Mouse (Mus musculus) gastrocnemius, postnatal 36 days (tissue): ENCODE data around the gene Fbxo36. TPM values are rescaled to one million over a fixed set of nuclear protein-coding genes. Genes with fewer than 3 reads are reported as not detected.

ENCODE experiments used
- DNase-seq, 2 experiments: peaks; one replicate each; pipeline ENCODE4 v3.0.0; 2022
- intact Hi-C: fragments of 180-260 bp; cut with DNase I; formaldehyde crosslinking; loops from one replicate; pipeline ENCODE4 v1.15.1; 2025
- long read RNA-seq, 2 experiments: library from polyadenylated mRNA; stranded (forward); transcript quantifications; one replicate each; pipeline ENCODE4 v2.0.0; 2021
- total RNA-seq, 2 experiments: library from RNA; stranded (reverse); gene quantifications; 2 replicates each; pipeline ENCODE4 v1.2.3; 2021

Gene Fbxo36
- 1 to 10 TPM; 1.5 to 2.5 TPM for total RNA-seq
- long read RNA-seq, experiment 1, partial matches to known transcripts, result 1 of 7 reads
- long read RNA-seq, experiment 1, other reads (novel, unspliced or antisense), result 1 of 7 reads
- long read RNA-seq, experiment 2, transcript Fbxo36-201 (4 exons, 901 nt), result major isoform, 8 of 10 reads
- long read RNA-seq, experiment 2, partial matches to known transcripts, result 0 of 10 reads
- long read RNA-seq, experiment 2, other reads (novel, unspliced or antisense), result 1 of 10 reads

DNA sequence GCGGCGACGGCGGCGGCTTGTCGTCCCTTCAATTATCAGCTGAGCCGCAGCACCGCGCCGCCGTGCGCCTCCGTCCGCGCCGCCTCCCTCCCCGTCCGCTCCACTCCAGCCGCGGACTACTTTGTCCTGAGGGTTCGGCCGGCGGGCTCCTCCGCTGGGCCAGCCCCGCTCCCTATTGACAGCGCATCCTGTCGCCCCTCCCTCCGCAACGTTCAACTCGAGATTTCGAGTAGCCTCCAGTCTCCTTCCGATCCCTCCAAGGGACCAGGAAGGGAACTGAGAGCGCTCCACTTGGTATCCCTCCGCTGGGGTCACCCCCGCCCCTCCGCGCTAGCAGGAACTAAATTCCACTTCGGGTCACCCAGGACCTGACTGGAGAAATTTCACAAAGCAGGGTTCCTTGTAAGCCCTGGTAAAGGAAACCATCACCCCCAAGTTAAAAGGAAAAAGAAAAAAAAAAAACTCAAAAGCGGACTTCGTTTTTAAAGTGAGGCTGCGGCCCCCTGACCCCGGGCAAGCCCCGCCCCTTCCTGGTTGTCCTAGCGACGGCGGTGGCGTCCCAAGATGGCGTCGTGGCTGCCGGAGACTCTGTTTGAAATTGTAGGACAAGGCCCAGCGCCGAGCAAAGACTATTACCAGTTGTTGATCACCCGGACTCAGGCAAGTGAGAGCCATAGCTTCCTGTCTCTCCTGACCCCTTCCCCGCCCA is at the start of gene Fbxo36:
TSS of gene Fbxo36 (plus strand) at position 533 of the 709 bp plus-strand sequence.
- DNase-seq, result peak; percentile 88 to 90
- intact Hi-C loops, result loop anchor here (5.0 to 10.0 kb wide), 2 partner anchors 57 to 105 kb away; no protein-coding TSS in a partner anchor

DNA sequence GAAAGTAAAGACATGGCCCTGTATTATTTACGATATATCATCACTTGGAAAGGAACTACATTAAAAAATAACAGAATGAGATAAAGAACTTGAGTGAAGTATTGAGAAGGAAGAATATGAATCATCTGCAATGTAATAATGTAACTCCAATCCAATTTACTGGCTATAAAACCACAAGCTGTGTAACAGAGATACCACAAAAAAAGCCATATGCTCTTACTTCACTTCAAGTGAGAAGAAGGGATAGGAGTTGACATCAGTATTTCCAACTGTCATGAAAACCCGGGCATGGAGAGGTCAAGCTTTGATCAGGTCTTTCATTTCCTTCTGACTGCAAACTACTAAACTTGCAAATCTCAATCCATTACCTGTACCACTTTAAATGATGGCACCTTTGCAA is 48.2 kb upstream of the Fbxo36 start:
- no peak for DNase-seq
- intact Hi-C loops, result no loop called here

DNA sequence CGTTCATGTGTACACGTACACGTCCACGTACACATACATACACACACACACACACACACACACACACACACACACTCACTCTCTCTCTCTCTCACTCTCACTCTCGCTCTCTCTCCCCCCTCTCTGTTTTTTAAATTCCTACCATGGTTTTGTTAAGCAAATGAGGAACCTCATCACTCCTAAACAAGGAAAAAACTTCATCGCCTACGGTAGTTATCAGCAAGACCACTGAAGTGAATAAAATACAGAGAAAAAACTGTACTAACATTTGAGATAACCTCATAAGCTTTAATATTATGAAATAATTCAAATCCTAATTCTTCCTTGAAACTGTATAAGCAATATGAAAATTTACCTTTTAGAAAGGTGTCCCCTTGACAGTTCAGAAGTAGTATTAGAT is 44.3 kb upstream of the Fbxo36 start:
- intact Hi-C loops, result no loop called here

DNA sequence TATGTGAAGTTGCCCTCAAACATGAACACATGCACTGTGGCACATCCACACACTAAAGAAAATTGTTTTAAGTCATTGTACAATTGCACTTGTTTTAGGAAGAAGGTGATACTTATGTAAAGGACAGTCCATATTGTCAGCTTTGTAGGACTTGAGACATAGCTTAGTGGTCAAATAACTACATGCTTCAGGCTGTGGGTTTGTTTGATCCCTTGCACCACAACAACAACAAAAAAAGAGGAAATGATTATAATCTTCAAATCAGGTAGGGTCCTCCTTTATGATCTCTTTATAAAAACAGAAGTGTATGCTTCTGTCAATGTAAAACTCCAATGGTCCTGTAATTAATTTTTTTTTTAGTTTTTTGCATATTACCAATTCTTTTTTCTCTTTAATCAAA is 40.5 kb upstream of the Fbxo36 start:
- no peak for DNase-seq
- intact Hi-C loops, result no loop called here

More for the DNA sequence above, 44.3 kb upstream of the Fbxo36 start:
- no peak for DNase-seq

DNA sequence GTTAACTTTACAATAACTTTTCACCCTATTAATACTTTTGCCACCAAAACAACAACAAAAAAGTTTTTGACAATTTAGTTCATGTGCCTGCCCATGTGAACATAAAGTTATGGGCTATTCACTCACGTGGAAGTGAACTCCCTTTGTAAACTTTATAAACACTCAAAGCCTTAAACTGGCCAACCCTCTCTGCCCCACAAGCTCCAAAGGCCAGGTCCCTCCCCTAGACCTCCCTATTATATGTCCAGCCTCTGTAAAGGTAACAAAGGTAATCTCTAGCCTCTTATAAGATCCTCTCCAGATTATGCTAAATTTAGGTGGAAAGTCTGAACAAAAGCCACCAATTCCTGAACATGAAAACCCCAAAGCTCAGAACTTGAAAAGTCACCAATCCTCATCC is 35.9 kb upstream of the Fbxo36 start:
- no peak for DNase-seq
- intact Hi-C loops, result no loop called here

DNA sequence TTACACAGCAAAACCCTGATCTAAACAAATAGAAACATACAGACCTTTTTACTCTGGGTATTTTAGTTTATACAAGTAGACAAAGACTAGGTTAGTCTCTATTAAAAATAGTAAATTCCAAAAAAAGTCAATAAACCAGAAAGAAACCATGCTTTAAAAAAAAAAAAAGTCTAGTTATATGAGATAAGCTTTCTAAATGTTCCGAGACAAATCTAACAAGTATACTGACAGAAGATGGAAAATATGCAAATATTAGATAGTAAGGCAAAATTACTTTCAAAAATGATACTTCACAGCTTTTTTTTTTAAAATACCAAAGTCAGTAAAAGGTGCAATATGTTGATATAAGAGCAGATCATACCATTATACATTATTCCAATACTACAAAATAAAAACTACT is 22.0 kb upstream of the Fbxo36 start:
- intact Hi-C loops, result no loop called here

DNA sequence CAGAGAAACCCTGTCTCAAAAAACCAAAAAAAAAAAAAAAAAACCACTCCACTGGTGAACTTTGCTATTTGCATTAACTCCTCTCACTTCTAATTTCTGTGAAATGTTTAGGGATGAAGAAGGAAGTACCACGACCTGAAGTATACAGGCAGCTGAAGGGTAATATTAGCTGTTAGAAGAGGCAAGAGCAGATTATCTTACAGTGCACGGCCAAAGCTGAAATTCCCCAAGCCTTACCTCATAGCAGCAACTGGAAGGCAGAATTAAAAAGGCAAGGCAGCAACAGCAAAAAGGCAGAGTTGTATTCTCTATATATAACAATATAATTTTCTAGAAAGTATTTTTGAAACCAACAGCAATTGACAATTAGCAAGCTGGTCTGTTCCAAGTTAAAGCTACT is 14.6 kb upstream of the Fbxo36 start:
- no peak for DNase-seq
- intact Hi-C loops, result no loop called here

More for the DNA sequence above, 22.0 kb upstream of the Fbxo36 start:
- no peak for DNase-seq

DNA sequence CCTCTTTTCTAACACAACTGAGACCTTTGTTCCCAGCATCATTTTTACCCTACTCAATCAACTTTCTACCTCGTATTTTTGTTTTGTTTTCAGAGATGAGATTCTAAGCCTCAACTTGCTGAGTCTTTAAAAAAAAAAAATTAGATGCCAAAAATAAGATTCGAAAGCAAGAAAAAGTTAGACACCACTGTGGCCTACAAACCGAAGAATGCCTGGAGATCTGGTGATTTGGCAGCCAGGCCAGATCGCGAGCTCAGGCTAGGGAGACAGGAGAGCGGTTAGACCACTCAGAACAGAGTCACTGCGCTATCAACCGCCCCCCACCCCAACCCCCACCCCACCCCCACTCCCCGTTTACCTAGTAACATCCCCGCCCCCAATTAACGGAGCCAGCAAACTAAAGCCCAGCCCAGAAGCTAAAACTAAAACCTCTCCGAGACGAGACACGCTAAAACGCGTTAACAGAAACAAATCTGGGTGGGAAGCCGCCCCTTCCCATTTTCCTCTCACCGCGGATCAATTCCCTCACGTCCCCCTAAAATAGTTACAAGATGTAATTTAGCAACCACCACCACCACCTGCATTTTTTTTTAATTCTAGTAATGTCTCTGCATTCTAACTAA is 2.0 kb upstream of the Fbxo36 start:
- no peak for DNase-seq
- intact Hi-C loops, result loop anchor here (5.0 kb wide), 1 partner anchor 55 kb away; no protein-coding TSS in a partner anchor

DNA sequence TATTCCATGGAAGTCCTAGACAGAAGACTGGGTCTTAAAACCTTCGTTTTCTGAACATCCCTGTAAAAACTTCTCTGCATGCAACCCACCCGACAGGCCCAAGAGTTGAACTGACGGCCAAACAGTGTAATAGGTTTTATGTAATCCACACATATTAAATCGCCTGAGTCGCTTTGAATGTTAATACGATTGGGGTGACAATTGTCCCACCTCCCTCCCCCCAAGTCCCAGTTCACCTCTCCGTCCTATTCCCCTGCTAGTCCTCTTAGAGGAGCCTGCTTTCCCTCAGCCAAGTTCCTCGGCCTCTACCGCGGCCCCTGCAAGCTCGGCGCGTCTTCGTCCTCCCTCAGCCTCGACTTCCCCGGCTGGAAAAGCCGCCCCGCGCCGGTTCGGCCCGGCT is 1.5 kb upstream of the Fbxo36 start:
- no peak for DNase-seq
- intact Hi-C loops, result loop anchor here (5.0 kb wide), 1 partner anchor 56 kb away; no protein-coding TSS in a partner anchor

DNA sequence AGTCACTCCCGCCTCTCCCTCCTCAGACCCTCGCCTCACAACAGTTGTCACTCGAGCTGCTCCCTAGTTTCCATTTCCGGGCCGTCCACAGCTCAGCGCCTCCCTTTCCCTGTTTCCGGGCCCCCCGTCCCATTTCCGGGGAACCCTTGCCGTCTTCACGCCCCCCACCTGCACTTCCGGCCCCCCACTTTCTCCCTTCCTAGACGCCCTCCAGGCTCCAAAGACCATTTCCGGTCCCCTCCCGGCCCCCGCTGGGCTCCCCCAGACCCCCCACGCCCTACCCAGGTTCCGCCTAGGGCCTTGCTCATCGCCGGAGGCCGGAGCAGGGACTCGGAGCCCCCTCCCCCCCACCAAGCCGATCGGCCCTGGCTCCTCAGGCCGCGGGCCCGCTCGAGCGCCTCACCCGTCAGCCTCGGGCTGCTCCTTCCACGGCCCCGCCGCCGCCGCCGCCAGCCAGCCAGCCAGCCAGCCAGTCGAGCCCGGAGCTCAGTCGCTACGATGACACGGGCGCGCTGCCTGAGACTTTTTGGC is 955 bp upstream of the Fbxo36 start:
- intact Hi-C loops, result loop anchor here (5.0 kb wide), 1 partner anchor 56 kb away; no protein-coding TSS in a partner anchor
- DNase-seq, result peak; percentile 46 to 53

DNA sequence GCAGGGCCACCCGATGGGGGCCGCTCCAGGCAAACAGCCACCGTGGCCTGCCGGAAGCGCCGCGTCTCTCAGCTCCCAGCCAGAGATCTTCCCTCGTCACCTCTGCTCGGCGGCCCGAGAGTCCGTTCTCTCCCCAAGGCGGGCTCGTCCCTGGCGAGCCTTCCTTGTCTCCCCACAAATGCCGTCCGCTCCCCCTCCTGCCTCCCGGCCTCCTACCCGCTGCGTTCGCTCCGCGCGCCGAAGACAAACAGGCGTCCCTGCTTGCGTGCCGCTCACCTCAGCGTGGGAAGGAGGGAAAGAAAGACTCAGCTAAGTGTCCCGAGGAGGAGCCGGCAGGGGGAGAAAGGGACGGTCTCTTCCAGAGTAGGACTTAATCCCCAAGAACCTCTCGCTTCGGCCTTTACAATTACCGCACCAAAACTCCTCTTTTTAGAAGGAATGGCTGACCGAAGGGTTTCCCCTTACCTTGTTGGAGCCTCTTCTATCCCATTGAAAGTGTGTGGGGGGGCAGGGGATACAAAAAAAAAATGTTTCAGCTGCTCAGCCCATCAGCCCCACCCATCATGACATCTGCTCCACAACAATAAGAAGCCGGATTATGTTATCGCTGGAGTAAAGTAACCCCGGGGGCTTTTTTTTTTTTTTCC is 500 bp downstream of the Fbxo36 start, which contains the start of gene Trip12:
TSS of gene Trip12 (minus strand) at position 499 of the 647 bp plus-strand sequence.
- DNase-seq, result no peak
- intact Hi-C loops, result loop anchor here (10.0 kb wide), 1 partner anchor 105 kb away; no protein-coding TSS in a partner anchor

DNA sequence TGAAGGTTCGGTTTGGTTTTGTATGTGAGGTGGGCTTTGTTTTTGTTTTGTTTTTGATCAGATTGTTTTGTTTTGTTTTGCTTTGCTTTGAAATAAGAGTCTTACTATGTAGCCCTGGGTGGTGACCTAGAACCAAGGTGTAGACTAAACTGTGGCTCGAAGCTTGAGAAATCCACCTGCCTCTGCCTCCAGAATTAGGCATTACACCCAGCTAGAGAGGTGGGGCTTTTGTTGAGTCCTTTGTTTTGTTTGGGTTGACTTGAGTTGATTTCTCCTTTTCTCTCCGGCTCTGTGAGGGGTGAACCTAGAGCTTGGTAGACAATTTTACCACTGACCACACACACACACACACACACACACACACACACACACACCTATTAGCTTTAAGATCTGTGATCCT is 1.4 kb downstream of the Fbxo36 start:
- DNase-seq, result no peak
- intact Hi-C loops, result loop anchor here (10.0 kb wide), 1 partner anchor 106 kb away; no protein-coding TSS in a partner anchor

DNA sequence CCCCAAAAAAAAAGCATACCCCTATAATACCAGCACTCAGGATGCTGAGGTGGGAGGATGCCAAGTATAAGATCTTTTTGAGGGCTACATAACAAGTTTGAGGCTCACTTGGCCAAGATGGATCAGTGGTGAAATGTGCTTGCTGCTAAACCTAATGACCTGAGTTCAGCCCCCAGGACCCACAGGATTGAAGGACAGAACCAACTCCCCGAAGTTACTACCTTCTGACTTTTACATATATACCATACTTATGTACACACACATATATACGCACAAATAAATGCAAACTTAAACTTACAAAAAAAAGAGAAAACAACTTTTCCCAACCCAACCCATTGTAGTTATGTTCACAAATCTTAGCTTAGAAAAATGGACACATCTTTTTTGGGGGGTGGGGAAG is 3.7 kb downstream of the Fbxo36 start:
- intact Hi-C loops, result loop anchor here (10.0 kb wide), 1 partner anchor 109 kb away; no protein-coding TSS in a partner anchor
- no peak for DNase-seq

DNA sequence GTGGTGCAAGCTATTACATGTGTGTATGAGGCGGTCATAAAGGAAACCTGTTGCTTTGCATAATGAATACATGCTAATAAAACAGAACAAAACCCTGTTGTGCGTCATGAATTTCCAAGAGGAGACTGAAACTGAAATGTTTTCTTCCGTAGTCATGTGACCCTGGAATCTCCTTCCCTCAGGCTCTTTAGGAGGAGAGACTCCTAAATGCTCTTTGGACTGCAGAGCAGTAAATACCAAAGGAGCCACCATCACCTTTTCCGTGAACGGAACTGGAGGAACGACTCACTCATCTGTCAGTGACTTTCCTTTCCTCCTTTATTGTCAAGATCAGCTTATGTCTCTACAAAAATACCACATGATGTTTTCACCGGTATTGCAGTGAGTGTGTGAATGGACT is 8.1 kb downstream of the Fbxo36 start:
- intact Hi-C loops, result loop anchor here (10.0 kb wide), 1 partner anchor 113 kb away; no protein-coding TSS in a partner anchor
- no peak for DNase-seq

DNA sequence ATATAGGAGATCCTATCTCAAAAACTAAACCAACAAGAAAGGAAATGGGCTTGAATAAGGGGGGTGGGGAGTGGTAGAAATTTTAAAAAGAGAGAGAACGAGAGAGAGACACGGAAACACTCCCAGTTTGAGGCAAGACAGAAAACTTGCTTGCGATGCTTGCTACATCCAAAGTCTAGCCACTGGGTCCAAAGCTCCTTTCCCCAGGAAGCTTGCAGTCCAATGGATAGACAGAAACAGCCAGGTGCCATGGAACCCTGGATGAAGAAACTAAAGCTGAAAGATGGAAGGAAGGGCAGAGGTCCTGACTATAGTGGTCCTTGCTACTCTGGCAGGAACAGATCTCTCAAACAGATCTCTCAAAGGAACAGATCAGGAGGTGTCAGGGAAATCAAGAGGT is 8.7 kb downstream of the Fbxo36 start:
- intact Hi-C loops, result loop anchor here (10.0 kb wide), 1 partner anchor 114 kb away; no protein-coding TSS in a partner anchor
- no peak for DNase-seq

DNA sequence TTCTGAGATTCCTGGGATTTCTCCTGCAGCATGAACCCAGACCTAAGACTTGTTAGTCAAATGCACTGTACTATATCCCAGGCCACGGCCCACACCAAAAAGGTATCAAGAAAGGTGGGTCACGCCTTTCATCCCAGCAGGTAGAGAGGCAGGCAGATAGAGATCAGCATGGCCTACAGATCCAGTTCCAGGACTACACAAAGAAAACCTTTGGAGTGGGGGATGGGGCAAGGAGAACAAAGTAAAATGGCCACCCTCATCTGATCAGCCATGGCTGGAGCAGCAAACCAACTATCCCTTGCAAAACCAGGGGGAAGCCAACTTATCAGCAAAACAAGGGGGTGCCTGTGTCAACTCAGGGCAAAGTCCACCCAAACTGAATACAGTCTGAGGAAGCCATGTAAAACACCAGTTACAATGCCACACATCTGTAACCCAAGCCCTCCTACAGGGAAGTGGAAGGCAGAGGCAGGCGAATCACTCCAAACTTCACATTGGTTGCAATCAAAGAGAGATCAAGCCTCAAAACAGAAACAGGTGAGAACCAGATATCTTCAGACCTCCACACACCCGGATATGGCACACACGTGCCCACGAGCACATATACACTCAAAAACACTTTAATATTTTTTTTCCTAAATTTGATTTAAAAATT is 9.3 kb downstream of the Fbxo36 start:
- no peak for DNase-seq
- intact Hi-C loops, result loop anchor here (10.0 kb wide), 1 partner anchor 114 kb away; no protein-coding TSS in a partner anchor

DNA sequence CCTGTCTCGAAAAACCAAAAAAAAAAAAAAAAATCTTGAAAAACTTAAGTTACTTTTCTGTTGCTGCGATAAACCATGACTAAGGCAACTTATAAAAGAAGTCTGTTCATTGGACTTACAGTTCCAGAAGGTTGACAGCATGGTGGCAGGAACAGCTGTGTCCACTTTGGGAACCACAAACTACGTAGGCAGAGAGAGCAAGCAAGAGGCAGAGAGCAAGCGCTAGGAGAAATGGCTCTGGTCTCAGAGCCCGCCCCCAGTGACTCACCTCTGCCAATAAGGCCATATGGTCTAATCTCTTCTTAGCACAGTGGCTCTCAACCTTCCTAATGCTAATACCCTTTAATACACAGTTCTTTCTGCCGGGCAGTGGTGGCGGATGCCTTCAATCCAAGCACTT is 10.2 kb downstream of the Fbxo36 start:
- intact Hi-C loops, result loop anchor here (10.0 kb wide), 1 partner anchor 115 kb away; no protein-coding TSS in a partner anchor
- DNase-seq, result no peak

DNA sequence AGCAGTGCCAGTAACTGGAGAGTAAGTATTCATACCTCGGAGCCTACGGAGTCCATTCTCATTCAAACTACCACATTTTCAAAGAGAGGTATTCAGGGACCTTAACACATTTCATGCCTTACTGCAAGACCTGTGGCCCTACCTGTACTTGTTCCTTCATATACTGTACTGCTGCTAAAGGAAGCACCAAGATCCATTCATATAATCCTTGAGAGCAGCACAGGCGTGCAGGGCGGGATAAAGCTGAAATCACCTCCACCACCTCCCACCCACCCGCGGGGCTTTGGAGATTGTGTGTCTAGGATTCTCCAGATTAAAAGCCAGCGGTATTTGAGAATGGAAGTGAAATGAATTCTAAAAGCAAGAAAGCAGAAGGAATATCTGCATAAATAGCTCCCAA is 10.8 kb downstream of the Fbxo36 start:
- intact Hi-C loops, result no loop called here
- no peak for DNase-seq

DNA sequence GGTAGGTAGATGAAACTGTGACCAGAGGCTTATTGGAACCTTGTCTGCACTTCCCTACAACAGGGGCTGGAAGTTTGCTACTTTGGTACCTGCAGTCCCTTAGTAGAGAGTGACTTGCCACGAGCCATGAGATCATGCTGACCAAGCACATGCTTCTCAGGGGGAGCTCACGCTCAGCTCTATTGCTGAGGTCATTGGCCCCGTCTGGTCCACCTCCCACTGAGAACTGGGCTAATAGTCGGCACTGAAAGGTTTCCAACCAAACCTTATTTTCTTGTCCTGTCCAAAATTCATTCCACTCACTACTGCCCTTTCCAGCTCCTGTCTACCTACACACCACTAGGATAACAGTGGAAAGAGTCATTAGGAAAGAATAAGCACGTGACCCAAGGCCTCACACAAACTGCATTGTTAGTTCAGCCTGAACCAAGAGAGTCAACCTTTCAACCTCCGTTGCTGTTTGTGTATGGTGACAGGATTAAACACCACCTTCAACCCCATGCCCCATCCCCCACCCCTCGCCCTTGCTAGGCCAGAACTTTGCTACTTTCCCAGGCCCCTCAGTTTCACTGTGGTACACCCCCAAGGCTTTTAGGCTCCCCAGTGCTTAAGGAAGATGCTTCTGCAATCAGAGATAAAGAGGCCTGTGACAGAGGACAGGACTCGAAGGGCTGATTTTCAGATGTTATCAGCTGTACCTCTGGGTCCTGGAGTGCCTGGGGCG is 12.0 kb downstream of the Fbxo36 start:
- DNase-seq, result no peak
- intact Hi-C loops, result no loop called here
